Mouse (Mus musculus): ENCODE results near the gene Fam219a. TPM values are rescaled to one million over a fixed set of nuclear protein-coding genes. Genes with fewer than 3 reads are reported as not detected.

The Fam219a gene
- total RNA-seq, 4 experiments from 2014 or later: 21.1 to 33.4 (median 27.0) TPM

- no peak for DNase-seq
Measured at GRCm38 (mm10) chr4:41504325-41504724, 65.0 kb downstream of the Fam219a start.

GRCm38 (mm10) chr4:41502986-41503412 is 66.3 kb downstream of the Fam219a start, which contains the start of gene AI464131:
AI464131 (minus strand) TSS chr4:41503076.
- peak; percentile 98 for DNase-seq

GRCm38 (mm10) chr4:41502171-41502940 is 67.0 kb downstream of the Fam219a start:
- no peak for DNase-seq

GRCm38 (mm10) chr4:41500787-41501186 is 68.6 kb downstream of the Fam219a start:
- no peak for DNase-seq

- no peak for DNase-seq
Measured at GRCm38 (mm10) chr4:41499619-41500018, 69.7 kb downstream of the Fam219a start.

GRCm38 (mm10) chr4:41498921-41499391 is 70.4 kb downstream of the Fam219a start:
- DNase-seq: no peak

- DNase-seq: no peak
Measured at GRCm38 (mm10) chr4:41497995-41498845, 71.1 kb downstream of the Fam219a start.

GRCm38 (mm10) chr4:41497579-41497978 is 71.8 kb downstream of the Fam219a start:
- DNase-seq: no peak

- DNase-seq: no peak
Measured at GRCm38 (mm10) chr4:41497046-41497445, 72.3 kb downstream of the Fam219a start.

GRCm38 (mm10) chr4:41495850-41496249 is 73.5 kb downstream of the Fam219a start:
- DNase-seq: no peak

- DNase-seq: no peak
Measured at GRCm38 (mm10) chr4:41495076-41495475, 74.3 kb downstream of the Fam219a start.

- DNase-seq: no peak
Measured at GRCm38 (mm10) chr4:41494378-41494777, 75.0 kb downstream of the Fam219a start.

- peak; percentile 50 for DNase-seq
Measured at GRCm38 (mm10) chr4:41493464-41494116, 75.7 kb downstream of the Fam219a start.

- DNase-seq: no peak
Measured at GRCm38 (mm10) chr4:41492951-41493350, 76.4 kb downstream of the Fam219a start.

GRCm38 (mm10) chr4:41481601-41482017 is 87.7 kb downstream of the Fam219a start:
- peak; percentile 40 for DNase-seq

- no peak for DNase-seq
Measured at GRCm38 (mm10) chr4:41480254-41480653, 89.1 kb downstream of the Fam219a start.

- DNase-seq: no peak
Measured at GRCm38 (mm10) chr4:41479456-41479804, 89.9 kb downstream of the Fam219a start.

- no peak for DNase-seq
Measured at GRCm38 (mm10) chr4:41478751-41479455, 90.4 kb downstream of the Fam219a start.

GRCm38 (mm10) chr4:41477648-41478160 is 91.6 kb downstream of the Fam219a start:
- no peak for DNase-seq

- DNase-seq: no peak
Measured at GRCm38 (mm10) chr4:41471384-41471689, 98.0 kb downstream of the Fam219a start.

GRCm38 (mm10) chr4:41470684-41471383 is 98.5 kb downstream of the Fam219a start:
- DNase-seq: no peak

All from adrenal gland, adult 8-10 months (tissue).